Mouse (Mus musculus) retina, adult 2 months (tissue): ENCODE measurements around the gene Stx8.

ENCODE experiments used
- DNase-seq: peaks from one replicate; pipeline ENCODE4 v3.0.0-alpha.2; 2012; ENCODE audit warnings: low read depth, low spot score

The Stx8 gene

DNA sequence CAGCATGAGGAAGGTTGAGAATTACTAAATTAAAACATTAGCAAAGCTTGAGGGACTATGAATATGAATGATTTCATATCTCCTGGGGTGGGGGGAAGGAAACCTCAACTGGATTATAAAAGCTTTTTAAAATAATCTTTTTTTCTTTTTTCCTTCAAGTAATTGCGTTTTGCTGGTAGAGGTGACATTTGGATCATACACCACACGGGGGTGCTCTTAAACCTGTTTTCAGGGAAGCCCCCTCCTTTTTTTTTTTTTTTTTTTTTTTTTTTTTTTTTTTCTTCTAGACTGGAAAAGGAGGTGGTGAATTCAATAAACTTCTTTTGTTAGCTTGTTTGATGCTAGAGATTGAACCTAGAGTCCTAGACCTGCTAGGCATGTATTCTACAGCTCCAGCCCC lies 9.3 kb downstream of the Stx8 start:
- DNase-seq = no peak

DNA sequence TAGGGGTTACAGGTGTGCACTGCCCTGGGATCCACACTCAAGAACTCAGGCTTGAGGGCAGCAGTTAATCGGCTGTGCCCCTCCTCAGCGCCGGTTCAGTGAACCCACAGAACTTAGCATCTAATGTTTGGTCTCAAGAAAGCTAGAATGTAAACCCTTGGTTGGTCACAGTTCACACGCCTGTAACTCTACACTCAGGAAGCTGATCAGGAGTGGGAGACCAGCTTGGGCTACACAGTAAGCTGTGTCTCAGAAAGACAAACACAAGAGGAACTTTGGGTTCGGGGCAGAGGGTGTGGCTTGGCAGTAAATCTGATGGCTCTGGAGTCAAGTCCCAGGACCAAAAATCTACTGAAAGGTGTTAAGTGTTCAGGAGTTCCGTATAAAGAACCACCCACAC lies 17.6 kb downstream of the Stx8 start:
- no peak for DNase-seq

DNA sequence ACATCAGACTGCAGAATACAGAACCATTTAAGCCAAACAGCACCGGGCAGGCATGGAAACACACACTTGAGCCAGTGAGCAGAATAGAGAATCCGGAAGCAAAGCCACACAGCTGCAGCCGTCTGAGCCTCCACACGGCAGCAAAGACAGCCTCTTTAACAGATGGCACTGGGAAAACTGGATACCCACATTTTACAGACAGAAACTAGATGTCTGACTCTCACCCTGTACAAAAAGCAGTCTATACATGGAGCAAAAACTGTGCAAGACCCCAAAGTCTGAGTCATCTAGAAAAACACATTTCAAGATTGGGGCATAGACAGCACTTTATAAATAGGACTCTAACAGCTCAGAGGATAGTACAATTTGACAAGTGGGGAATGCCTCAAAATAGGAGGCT lies 25.2 kb downstream of the Stx8 start:
- no peak for DNase-seq

DNA sequence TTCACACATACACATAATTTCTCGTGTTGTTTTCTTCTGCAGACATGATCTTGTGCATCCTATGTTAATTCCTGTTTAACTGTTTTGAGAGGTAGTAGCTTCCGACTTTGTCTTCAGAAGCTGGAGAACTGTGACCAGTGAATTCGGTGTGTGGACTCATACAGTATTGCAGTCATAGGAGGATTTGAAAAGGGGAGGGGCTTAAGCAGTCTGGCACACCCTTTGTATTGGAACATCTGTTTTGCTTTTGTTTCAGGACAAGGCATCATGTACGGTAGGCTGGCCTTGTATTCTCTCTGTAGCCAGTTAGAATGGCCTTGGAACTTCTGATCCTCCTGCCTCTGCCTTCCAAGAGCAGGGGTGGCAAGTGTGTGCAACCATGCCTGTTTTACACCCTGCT lies 30.0 kb downstream of the Stx8 start:
- DNase-seq = no peak

DNA sequence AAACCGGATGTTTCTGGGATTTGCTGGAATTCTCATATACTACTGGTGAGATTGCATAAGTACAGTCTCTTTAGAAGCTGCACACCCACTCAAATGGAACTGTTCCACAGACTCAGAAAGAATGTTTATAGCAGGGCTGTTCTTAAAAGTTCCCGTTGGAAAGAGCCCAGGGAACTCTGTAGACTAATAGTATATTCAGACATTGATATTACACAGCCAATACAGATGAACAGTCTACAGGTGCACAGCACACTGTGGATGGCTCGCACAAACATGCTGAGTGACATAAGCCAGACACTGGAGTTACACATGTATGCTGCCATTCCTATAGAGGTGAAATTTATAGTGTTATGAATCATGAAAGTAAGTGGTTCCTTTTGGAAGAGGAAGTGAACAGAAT lies 32.9 kb downstream of the Stx8 start:
- DNase-seq = no peak

DNA sequence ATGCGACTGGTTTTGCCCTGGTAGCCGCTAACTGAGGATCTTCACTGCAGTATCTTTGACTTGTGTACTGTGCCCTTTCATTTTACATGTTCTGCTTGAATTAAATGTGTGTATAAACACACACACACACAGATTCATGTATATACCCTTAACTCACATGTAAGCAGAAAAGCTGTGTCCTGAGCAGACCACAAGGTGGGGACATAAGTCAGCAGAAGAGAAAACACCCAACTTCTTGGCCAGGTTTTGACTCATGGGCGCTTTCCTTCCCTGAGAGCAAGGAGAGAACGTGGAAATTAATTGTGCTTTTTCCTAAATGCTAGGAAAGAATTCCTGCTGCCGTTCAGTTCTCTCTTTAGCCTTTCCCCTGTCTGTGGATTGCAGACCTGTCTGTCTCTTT lies 33.6 kb downstream of the Stx8 start:
- no peak for DNase-seq

DNA sequence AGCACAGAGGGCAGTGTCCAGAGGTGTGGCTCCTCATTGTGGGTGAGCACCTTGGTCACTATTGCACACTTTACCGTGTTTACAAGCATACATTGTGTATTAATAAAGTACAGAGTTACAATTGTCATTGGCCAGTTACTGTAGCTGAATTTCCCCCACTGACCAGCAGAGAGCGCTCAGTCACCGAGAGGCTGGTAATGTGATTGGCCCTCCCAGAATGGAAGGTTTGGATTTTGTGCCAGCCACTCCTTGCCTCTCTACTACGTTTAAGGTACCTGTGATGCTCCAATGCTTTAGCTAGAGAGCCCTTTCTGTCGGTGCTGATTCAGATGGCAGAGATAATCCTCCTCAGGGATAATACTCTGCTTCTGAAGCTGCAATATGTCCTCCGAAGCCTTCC lies 38.2 kb downstream of the Stx8 start:
- peak; percentile 36 for DNase-seq

DNA sequence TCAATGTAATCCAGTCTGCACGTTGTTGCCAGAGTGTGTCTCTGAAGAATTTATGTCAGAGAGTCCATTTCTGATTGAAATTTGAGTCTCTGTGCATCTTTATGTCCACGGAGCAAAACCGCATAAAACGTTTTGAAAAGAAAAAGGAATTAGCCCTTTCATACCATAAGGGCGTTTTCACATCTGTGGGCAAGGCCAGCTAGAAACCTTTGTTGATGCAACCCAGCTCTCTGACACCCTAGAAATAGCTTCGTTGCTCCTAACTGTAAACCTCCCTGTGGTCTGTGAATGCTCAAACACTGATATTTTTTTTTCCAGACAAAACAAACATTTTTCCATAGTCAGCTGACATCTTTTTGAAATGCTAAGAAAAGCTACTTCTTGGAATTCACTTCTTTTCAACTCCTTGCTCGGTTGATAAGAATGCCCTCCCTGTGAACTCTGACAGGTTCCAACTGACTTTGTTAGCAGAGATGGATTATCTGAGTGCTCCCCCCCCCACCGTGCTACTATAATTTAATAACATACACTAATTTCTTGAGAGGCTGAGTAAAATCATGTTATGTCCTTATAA lies 40.3 kb downstream of the Stx8 start:
- DNase-seq = no peak

DNA sequence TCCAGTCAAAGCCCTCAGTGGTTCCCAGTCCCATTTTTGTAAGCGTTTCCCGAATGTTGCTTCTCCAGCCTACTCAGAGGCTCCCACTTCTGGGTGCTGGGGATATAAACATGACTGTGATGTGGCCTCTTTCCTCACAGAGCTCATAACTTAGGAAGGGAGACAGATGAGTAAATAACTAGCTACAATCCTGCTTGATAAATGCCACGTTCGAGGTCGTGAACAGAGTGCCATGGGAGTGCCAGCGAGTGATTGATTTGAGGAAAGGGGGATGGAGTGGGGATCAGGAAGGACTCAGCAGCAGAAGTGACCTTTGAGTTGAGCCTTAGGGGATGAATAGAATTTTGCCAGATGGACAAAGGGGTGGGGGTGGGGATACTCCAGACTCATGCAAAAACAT lies 41.7 kb downstream of the Stx8 start:
- DNase-seq = no peak

DNA sequence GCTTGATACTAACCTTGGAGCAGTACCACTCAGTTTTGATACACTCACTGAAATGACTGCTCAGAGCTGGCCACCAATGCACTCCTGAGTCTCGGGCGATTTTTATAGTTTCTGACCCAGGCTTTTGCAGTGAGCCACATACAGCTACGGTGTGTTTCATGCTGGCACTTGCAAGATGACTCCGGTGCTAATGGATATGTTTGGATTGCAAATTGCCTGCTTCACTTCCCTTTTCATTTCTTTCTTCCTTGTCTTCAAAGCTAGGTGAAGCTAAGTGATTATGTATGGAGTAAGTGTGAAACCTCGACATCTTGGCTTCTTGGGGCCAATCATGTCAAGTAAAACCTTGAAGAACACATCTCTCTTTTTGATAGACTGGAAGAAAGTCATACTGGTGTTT lies 43.4 kb downstream of the Stx8 start:
- no peak for DNase-seq

DNA sequence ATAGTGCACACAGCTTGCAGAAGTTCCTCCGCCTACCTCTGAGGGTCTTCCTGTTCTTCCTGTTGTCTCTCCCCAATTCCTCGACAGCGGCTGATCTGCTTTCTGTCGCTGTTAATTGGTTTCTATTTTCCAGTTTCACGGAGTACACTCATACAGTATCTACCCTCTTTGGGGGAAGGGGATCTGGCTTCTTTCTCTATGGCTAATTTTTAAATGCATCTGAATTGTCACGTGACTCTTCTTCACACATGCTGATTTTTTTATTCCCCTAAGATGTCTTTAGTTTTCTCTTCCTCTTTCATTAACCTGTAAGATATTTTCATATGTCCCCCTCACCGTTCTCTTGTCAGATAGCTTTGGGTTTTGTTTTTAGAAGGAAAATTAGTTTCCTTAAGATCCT lies 46.2 kb downstream of the Stx8 start:
- DNase-seq = no peak

DNA sequence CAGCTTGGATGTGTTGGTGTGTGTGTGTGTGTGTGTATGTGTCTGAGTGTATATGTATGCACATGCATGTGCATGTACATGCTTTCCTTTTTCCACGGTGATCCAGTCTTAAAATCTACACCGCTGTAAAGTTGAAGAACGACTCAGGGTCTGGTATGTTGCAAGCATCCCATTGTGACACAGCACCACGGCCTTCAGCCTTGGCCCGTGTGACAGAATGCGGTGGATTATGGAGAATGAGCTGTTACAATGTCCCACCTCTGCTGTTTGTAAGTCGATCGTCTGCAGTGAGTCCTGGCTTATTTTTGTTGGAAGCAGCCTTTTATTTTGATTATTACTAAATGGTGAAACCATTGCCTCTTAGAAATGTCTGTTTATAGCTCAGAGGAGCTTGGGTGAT lies 52.2 kb downstream of the Stx8 start:
- DNase-seq = no peak

DNA sequence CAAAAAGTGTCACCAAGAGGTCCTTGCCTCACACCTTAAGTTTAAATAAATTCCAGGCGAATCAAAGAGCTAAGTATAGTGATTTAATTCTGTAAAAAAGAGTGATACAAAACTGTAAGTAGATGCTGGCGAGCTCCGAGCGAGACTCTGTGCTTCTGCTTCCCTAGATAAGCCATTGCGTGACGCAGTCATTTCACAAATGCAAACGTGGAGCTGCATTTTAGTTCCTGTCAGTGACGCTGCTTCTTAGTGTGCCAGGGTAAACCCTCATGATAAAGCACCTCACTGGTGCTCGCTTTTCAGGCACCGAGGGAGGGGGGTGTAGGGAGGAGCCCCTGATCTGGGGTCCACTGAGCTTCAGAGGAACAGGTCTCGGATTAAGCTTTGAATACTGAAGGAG lies 53.2 kb downstream of the Stx8 start:
- no peak for DNase-seq

DNA sequence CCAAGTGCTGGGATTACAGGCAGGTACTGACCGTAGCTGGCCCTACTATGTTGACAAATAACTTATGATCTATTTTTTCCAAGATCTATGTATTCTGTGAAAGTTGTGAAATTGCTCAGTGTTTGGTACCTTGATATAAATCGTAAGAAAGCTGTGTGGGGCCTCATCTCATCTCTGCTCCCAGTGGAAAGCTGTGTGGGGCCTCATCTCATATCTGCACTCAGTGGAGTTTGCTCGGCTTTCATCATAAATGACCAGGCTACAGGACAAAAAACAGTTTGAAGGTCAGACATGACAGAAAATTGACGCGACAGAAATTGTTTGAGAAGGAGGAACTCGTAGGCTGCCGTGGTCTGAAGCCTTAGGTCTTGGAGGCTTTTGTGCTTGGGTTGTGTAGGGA lies 56.0 kb downstream of the Stx8 start:
- no peak for DNase-seq

DNA sequence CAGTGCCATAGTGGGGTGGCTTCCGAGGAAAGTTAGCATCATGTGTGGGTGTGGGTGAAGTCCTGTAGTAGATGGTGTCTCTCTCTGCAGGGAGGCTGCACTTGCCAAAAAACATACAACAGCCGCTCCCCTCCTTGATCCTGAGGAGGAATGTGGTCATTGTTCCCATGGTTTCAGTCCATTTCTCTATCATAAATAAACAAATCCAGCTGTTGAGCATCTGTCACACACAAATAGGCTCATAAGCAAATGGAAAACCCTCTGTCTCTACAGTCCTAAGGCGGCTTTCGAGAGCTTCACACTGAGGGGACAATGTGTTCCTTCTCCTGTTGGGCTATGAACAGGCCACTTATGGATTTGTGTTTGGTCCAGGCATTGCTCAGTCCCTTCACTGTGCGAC lies 56.9 kb downstream of the Stx8 start:
- no peak for DNase-seq

DNA sequence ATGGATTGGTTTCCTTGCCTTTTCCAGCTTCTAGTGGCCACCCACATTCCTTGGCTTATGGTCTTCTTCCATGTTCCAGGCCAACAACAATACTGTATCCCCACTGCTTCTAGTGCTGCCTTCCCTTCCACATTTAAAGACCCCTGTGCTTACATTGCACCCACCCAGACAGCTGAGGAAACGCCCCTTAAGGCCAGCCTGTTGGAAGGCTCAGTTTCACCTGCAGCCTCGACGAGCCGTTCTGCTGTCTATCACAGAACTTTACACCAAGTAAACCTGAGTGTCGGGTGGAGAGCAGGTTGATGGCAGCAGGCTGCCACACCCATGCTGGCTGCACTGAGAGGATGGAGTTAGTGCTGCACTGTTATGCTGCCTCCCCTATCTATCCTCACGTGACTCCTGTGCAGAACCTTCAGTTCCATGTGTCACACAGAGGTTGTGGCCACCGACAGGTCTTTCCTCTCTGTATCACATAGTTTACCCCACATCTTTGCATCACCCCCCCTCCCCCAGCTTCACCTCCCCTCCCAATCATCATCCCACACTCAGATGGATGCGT lies 57.9 kb downstream of the Stx8 start:
- DNase-seq = no peak

DNA sequence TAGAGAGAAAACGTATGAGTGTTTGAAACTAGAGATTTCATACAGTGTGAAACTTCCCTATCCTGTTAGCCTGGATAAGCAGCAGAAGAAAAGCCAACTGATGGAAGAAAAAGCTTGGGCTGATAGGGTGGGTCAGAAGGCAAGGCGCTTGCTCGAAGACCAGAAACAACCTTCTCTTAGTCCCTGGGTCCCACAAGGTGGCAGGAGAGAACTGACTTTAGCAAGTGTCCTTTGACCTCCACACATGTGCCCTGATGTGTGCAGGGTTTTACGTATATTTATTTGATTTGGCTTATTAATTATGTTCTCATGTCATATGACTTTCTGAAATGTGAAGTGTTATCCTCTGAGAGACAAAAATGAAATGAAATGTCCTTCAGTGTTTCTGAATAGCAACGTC lies 60.6 kb downstream of the Stx8 start:
- no peak for DNase-seq

DNA sequence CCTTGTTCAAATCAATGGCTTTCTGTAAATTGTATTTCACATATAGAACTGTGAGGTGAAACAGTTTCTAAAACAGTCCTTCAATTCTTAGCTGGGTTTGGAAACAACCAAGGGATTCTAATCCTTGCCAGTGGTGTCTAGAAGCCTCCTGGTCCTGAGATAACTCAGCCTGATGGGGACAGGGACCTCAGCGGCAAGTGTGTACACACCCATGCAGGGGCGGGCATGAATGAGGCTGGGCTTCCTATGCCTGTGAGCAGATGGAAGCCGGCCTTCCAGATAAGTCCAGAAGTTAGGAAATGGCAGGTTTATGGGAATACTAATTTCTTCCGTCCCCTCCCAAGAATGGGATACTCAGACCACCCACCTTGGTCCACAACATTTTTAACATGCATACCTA lies 63.1 kb downstream of the Stx8 start:
- DNase-seq = no peak

DNA sequence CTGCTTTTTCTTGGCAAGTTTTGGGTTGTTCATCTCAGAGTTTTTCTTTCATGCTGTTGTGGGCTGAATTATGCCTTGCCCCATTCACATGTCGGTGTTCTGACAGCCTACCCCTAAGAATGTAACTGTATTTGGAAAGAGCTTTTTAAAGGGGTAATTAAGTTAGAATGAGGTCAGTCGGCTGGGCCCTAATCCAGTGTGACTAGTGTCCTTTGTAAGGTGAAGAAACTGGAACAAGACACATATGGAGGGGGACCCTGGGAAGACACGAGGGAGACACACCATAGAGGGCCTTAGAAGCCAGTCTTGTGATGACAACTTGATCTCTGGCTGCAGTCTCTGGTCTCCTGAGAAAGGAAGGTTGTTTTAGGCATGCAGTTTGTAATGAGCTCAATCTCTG lies 63.9 kb downstream of the Stx8 start:
- no peak for DNase-seq

DNA sequence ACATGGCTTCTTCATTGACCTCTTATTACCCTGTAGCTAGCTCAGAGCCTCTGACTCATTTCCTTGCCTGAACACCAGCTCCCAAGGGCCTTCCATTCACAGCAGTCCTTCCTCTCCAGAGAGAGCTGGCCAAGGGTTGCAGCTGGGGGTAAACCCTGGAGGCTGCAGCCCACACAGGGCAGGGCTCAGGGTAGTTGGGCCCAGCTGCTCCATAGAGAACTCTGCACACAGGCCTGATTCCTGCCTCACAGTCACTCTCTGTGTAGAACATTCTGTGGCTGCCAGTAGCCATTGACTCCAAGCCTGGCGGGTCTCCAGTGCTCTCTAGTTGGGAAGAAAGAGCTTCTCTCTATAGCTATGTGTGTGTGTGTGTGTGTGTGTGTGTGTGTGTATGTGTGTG lies 64.8 kb downstream of the Stx8 start:
- DNase-seq = no peak

DNA sequence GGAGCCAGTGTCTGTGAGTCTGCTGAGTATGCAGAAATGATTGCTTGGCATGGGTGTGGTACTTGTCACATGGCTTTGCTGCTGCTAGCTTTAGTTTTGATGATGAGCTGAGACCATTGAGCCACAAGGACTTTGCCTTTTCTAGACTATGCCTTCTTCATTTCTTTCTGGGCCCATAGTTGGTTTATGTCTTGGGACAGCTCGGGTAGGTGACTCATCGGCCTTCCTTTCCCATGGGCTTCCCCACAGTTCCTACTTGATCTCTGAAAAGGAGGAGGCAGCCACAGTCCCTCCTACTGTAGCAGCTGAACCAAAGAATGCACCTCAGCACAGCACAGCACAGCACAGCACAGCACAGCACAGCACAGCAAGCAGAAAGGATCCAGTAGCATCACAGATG lies 66.5 kb downstream of the Stx8 start:
- no peak for DNase-seq

DNA sequence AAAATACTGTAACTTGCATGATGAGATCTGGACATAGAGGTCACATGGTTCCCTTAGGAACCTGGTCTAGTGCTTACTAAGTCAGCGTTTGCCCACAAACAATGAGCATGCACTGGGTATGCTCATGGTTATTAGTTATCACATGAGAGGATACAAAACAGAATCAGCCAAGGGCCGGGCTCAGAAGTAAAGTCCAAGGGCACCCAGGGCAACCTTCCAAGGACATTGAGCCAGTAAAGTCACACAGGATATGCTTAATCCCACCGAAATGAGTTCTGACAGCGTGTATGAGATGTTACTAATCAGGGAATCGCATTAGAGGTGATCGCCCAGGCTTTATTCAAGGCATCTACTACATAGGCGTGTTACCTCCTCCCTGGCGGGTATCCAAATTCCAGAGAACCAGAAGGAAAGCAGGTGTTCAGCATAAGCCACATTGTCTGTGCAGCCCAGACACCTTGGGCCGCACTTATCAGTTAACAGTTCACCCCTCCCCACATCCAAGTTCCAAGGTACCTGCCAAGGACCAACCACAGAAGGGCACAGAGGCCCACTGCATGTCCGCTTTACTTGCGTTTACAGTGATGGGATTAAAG lies 67.4 kb downstream of the Stx8 start:
- no peak for DNase-seq

DNA sequence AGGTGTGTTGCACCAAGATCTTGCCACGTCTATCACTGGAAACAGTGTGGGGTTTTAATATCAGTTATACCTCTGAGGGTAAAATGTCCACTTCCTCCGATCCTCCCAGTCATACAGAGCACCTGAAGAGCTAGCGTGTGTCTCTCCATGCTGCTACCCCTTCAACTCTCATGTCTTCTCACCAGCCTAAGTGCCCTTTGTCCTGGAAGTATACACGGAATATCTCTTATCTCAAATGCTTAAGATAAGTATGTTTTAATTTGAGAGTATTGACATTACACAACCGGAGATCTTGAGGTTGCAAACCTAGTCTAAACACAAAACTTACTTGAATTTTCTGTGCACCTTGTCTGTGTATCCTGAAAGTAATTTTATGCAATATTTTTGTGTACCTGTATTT lies 68.4 kb downstream of the Stx8 start:
- no peak for DNase-seq

DNA sequence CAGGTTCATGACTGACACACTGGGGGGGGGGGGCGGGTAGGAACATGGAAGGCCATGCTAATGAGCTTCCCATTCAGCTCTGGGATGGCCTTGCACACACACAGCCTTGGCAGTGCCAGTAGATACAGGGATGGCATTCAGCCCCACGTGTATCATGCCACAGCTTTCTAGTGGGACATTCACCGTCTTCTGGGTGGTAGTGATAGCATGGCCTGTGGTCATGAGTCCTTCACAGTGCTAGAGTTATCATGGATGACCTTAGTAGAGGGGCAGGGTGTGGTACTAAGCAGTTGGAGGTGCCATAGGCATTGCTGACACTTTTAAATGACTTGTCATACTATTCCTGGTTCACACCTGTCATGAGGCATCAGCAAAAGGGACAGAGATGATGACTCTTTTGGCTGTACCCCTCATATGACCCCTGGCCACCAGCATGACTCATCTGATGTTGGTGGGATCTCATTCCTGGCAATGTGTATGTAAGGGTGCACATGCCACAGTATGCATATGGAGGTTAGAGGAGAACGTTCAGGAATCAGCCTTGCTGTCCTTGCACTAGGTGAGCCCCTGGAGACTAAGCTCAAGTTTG lies 69.4 kb downstream of the Stx8 start:
- DNase-seq = no peak
